Mouse (Mus musculus): ENCODE data around the gene Ryr2.

The Ryr2 gene

DNA sequence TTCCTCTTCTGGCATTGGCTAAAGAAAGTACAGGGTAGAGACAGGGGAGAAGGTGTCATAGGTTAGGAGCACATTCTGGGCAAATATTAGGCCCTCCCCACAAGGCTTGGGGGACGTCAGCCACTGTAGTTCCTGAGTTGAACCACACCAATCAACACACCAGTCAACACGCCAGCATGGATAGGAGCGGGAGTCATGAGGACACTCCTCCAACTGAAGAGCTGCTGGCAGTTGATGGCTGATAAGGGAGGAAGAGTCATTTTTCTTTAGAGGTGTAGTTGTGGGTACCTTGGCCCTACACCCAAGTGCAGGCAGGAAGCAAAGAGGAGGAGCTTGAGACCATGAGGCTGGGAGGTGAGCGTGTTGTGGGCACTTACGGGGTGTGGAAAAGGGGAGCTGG, 13.6 kb downstream of the Ryr2 start:
- no peak for DNase-seq

DNA sequence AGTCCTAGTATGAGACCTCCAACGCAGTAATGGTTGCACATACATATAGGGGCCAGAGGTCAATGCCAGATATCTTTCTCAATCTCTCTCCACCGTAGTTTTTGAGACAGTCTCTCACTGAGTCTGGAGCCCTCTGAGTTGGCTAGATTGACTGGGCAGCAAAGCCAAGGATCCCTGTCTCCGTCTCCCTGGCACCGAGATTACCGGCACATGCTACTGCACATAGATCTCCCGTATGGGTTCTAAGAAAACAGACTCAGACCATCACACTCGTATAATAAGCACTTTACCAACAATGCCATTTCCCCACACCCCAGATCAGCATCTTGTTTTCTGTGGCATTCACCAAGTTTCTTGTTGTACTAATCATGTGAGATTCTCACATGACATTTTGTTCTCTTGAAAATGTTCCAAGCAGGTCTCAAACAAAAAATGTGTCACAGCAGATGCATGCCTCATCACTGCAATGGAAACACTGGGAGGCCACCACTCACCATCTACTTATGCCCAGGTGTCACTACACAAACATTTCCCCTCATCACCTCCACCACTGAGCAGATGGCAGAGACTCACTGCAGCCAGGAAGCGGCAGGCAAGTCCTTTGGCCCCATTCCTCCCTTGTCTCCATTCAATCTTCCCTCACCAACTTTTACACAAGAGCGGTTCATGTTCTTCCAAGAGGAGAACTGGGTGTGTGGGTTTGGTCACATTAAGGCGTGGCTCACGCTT, 14.2 kb downstream of the Ryr2 start:
- no peak for DNase-seq

- DNase-seq = no peak
These were observed 22.7 kb downstream of the Ryr2 start for GRCm38 (mm10) chr13:12084112-12084475.

- no peak for DNase-seq
These were observed 23.2 kb downstream of the Ryr2 start for GRCm38 (mm10) chr13:12083443-12084111.

- DNase-seq = no peak
These were observed 26.2 kb downstream of the Ryr2 start for GRCm38 (mm10) chr13:12080590-12080989.

- DNase-seq = no peak
These were observed 27.2 kb downstream of the Ryr2 start for GRCm38 (mm10) chr13:12079536-12079935.

DNA sequence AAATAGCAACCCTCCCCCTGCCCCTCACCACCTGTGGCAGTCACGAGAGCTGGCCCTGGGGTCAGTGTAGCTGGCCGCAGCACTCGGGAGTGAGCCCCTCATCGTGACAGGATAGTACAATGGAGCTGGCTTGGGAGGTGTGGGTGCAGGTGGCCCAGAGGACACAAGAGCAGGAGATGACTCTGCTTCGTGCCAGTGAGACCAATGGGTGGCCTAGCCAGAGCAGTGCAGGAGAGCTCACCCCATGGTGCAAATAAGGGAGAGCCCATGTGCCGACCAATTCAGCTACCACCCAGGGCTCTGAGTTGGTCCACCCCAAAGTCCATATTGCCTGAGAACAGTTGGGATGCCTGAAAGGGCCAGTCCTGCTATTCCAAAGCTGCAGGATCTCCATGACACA, 31.8 kb downstream of the Ryr2 start:
- DNase-seq = no peak

DNA sequence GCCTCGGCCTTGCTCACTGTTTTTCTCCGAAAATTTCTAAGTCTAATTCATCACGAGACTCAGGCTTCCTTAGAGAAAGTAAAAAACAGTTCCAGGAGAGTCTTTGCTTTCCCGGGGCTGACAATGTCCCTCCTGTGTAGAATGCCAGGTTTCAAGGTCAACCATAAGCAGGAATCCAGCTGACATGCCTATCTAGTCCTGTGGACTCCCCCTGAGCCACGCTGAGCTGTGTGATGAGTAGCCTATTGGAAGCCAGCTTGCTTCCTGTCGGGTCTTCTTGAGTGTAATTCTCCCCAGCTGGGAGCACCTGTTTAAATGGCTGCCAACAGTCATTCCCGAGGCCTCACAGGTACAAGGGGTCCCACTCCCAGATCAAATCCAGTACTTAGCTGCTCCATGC, 34.2 kb downstream of the Ryr2 start:
- no peak for DNase-seq

- no peak for DNase-seq
These were observed 34.6 kb downstream of the Ryr2 start for GRCm38 (mm10) chr13:12072112-12072511.

GRCm38 (mm10) chr13:12070157-12071129, 36.3 kb downstream of the Ryr2 start:
- DNase-seq = no peak

- no peak for DNase-seq
These were observed 42.2 kb downstream of the Ryr2 start for GRCm38 (mm10) chr13:12064576-12064975.

DNA sequence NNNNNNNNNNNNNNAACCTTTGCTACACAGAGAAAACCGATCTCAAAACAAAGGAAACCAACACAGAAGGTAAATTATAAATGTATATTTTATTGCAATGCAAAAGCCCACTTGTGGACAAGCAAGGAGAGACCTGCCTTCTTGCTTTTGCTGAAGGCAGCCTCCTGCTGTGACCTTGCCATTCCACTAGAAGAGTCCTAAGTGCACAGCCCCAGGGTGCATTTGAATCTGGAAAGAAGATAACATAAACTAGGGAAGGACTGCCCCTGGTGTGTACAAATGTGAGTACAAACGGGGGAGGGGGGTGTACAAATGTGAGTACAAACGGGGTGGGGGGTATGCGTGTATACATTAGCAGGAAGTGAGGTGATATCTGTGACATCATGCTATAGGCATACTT, 43.2 kb downstream of the Ryr2 start:
- DNase-seq = no peak

DNA sequence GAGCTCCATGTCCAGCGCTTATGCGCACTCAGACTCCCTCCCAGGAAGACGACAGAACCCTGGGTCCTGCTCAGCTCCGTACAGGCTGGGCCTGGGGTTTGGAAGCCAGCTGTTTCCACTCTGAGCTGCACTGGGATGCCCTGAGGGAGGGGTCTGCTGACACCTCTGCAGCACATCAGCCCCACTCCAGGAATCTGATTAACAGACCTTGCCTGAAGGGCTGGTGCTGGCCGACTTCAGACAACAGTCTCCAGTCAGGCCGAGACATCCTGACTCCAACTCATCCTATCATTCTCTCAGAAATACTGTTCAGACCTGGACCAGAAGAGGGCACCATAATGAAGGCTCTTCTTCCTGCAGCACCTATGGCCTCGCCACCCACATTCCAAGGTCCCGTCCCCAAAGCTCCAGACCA, 49.4 kb downstream of the Ryr2 start:
- no peak for DNase-seq

DNA sequence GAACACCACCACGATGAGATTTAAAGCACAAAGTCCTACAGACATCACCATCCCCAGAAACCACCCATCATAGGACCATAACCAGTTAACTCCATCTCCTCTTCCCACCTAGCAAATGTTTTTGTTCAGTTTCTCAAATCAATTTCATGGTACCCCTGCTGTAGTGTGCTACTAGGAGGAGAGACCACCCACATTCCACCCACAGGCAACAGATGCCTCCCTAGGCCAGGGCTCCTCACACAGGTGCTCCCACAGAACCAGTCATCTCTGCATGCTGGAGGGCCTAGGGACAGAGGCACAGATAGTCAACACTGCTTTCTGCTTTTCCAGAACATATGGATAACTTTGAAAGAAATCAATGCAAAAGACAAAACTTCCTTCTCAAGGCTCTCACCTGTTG, 50.8 kb downstream of the Ryr2 start:
- no peak for DNase-seq

GRCm38 (mm10) chr13:12053910-12054309, 52.8 kb downstream of the Ryr2 start:
- DNase-seq = no peak

- DNase-seq = no peak
These were observed 55.9 kb downstream of the Ryr2 start for GRCm38 (mm10) chr13:12050809-12051208.

- DNase-seq = no peak
These were observed 59.7 kb downstream of the Ryr2 start for GRCm38 (mm10) chr13:12047059-12047458.

GRCm38 (mm10) chr13:12044751-12045150, 62.0 kb downstream of the Ryr2 start:
- no peak for DNase-seq

- no peak for DNase-seq
These were observed 63.8 kb downstream of the Ryr2 start for GRCm38 (mm10) chr13:12042891-12043491.

DNA sequence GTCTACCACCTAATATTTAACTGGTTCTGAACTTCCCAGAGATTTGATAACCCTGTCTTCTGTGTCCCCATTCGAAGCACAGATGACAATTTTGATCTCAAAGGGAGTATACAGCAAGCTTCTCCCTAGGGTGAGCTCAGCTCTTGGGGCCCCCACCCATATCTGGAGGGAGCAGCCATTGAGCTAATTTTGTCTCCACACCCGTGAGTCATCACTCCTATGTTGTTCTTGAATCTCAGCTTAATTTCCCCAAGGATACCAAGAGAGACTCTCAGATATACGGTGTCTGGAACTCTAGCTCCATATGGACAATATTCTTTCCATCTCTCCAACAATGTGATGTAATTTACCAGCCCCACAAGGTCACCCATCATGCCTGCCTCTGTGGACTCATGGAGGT, 66.8 kb downstream of the Ryr2 start:
- DNase-seq = no peak

DNA sequence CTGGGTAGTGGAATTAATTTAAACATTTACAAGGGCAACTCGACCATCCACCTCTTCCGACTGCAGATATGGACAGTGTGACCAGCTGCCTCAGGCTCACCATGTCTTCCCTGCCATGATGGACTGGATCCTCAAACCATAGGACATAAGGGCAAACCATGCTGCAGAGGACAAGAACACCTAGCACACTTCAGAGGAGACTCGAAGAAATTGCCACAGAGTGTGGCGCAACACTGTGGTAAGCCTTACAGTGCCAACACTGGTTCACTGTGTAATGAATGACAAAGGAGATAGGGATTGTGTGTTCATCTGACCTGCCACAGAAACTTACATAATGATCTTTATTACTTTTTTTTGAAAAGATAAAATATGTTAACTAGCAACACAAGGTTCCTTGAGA, 68.1 kb downstream of the Ryr2 start:
- DNase-seq = no peak

- no peak for DNase-seq
These were observed 69.5 kb downstream of the Ryr2 start for GRCm38 (mm10) chr13:12037241-12037640.

- no peak for DNase-seq
These were observed 69.9 kb downstream of the Ryr2 start for GRCm38 (mm10) chr13:12036834-12037233.

Measured in right cerebral cortex, postnatal 4 days (tissue).